Mouse (Mus musculus) small intestine, adult 2 months (tissue): Measurements from ENCODE around the gene Eif1b.

Source experiments
- CTCF ChIP-seq: fragments of 200-500 bp; IDR thresholded peaks from 2 replicates; pipeline ENCODE4 v1.5.1; 2012; ENCODE audit warnings: low read depth, mild to moderate bottlenecking, control low read depth, inconsistent platforms, low read length, moderate library complexity, mixed read lengths; ENCODE audit not compliant: insufficient replicate concordance, insufficient read length; ENCODE audit errors: extremely low read depth
- POLR2A ChIP-seq: fragments of 200-500 bp; IDR thresholded peaks from 2 replicates; pipeline ENCODE4 v1.6.1; 2012; ENCODE audit warnings: low read depth, mild to moderate bottlenecking, control low read depth, inconsistent platforms, low read length, moderate library complexity

GRCm38 (mm10) chr9:120470431-120470830 lies 21.6 kb upstream of the Eif1b start:
- TF ChIP-seq POLR2A (no peak), CTCF (no peak)
